Mouse (Mus musculus) hematopoietic stem cell, adult 5-6 weeks (primary cell): Measurements from ENCODE around the gene Ap5z1. TPM values are rescaled to one million over a fixed set of nuclear protein-coding genes. Genes with fewer than 3 reads are reported as not detected.

Experiments used
- total RNA-seq: library from RNA; stranded (forward); fragments of 172-1452, 232-1000 nt; gene quantifications from 2 replicates; pipeline ENCODE4 v1.2.3, GENCODE M21; 2017

The Ap5z1 gene
- total RNA-seq, 1 experiment from 2014 or later: 2.9 TPM

Other genes with a start within 250 kb of the Ap5z1 start
- 8.8 and 10.9 TPM in 2 replicates for gene Foxk1, start 62.4 kb upstream of the Ap5z1 start, total RNA-seq
- not detected in 2 replicates for gene Papolb, start 66.1 kb downstream of the Ap5z1 start, total RNA-seq
- gene Radil, start 87.2 kb downstream of the Ap5z1 start, total RNA-seq: not detected in 2 replicates
- gene Mmd2, start 144.9 kb downstream of the Ap5z1 start, total RNA-seq: not detected in 2 replicates
- 44.5 and 53.7 TPM in 2 replicates for gene Wipi2, start 163.8 kb downstream of the Ap5z1 start, total RNA-seq
- gene Slc29a4, start 228.6 kb downstream of the Ap5z1 start, total RNA-seq: 0.06 TPM in 1 of 2 replicates, not detected in the other